Mouse (Mus musculus) cortical plate, adult 2 months (tissue): ENCODE data around the gene Slc36a3. TPM values are rescaled to one million over a fixed set of nuclear protein-coding genes. Genes with fewer than 3 reads are reported as not detected.
"Not testable (repeated sequence)": the region's sequence is repeated elsewhere in the genome, so short reads cannot be mapped to it uniquely, and the experiment has no call there.

Source experiments
- H3K27ac ChIP-seq: fragments of 200-500 bp; 2 replicates; pipeline ENCODE4 v1.5.1; 2012; ENCODE audit warnings: low read length, control low read depth, inconsistent platforms; ENCODE audit not compliant: insufficient read depth
- H3K4me1 ChIP-seq: fragments of 200-500 bp; 2 replicates; pipeline ENCODE4 v1.6.1; 2011; ENCODE audit warnings: low read length; ENCODE audit not compliant: control insufficient read depth, insufficient read depth
- H3K4me3 ChIP-seq: fragments of 200-500 bp; 2 replicates; pipeline ENCODE4 v1.5.1; 2011; ENCODE audit warnings: mild to moderate bottlenecking, low read length, control low read depth; ENCODE audit not compliant: insufficient read depth
- CTCF ChIP-seq: fragments of 200-500 bp; IDR thresholded peaks from 2 replicates; pipeline ENCODE4 v1.5.1; 2011; ENCODE audit warnings: mild to moderate bottlenecking, control low read depth, low read length; ENCODE audit not compliant: insufficient read depth; ENCODE audit errors: extremely low read depth
- POLR2A ChIP-seq: fragments of 200-500 bp; IDR thresholded peaks from 2 replicates; pipeline ENCODE4 v1.6.1; 2011; ENCODE audit warnings: mild to moderate bottlenecking, low read length, control low read depth; ENCODE audit not compliant: insufficient read depth; ENCODE audit errors: extremely low read depth
- polyA plus RNA-seq: library from polyadenylated mRNA; depleted of rRNA; stranded (reverse); fragments of >200 nt; gene quantifications from 2 replicates; pipeline ENCODE4 v1.2.3, GENCODE M21; 2012

Gene Slc36a3
- polyA plus RNA-seq, 1 experiment = not detected

GRCm38 (mm10) chr11:55098189-55098915 is 53.2 kb downstream of the Slc36a3 start:
- no peak for TF ChIP-seq POLR2A
- TF ChIP-seq CTCF = no peak
- H3K27ac ChIP-seq = peak overlapping the region; percentile 62; the same call in 1 of the 2 replicates
- H3K4me3 ChIP-seq = peak overlapping the region; percentile 75
- H3K4me1 ChIP-seq = peaks cover 1% of the 10 kb centered on the region; the same call in 1 of the 2 replicates

- H3K27ac ChIP-seq = peak within 1 kb of the TSS; percentile 62; the same call in 1 of the 2 replicates
- peaks cover 1% of the 10 kb centered on the region; the same call in 1 of the 2 replicates for H3K4me1 ChIP-seq
- TF ChIP-seq CTCF = no peak
- TF ChIP-seq POLR2A = peak; percentile 98
- peak within 1 kb of the TSS; percentile 75 for H3K4me3 ChIP-seq
Observed at GRCm38 (mm10) chr11:55097463-55098188, 53.9 kb downstream of the Slc36a3 start, which contains the start of gene Gm2a. TSS of gene Gm2a (plus strand) at chr11:55098115.

- Histone ChIP-seq H3K27ac (no peak overlapping the region), H3K4me3 (peak overlapping the region; percentile 27), H3K4me1 (peaks cover 1% of the 10 kb centered on the region; the same call in 1 of the 2 replicates)
- TF ChIP-seq POLR2A = no peak
- TF ChIP-seq CTCF = no peak
Observed at GRCm38 (mm10) chr11:55096731-55097462, 54.6 kb downstream of the Slc36a3 start.

- not testable (repeated sequence) for H3K27ac ChIP-seq, H3K4me1 ChIP-seq, H3K4me3 ChIP-seq
Observed at GRCm38 (mm10) chr11:55096296-55096695, 55.2 kb downstream of the Slc36a3 start.

- H3K4me1 ChIP-seq = no peaks in the 10 kb centered on the region
- TF ChIP-seq POLR2A = no peak
- TF ChIP-seq CTCF = no peak
- no peak overlapping the region for H3K4me3 ChIP-seq
- no peak overlapping the region for H3K27ac ChIP-seq
Observed at GRCm38 (mm10) chr11:55093096-55093495, 58.4 kb downstream of the Slc36a3 start.

- no peak overlapping the region for H3K27ac ChIP-seq
- no peaks in the 10 kb centered on the region for H3K4me1 ChIP-seq
- H3K4me3 ChIP-seq = no peak overlapping the region
- TF ChIP-seq CTCF (no peak), POLR2A (no peak)
Observed at GRCm38 (mm10) chr11:55089892-55090291, 61.6 kb downstream of the Slc36a3 start.

- Histone ChIP-seq H3K27ac (no peak overlapping the region), H3K4me3 (no peak overlapping the region), H3K4me1 (no peaks in the 10 kb centered on the region)
- TF ChIP-seq CTCF (peak; percentile 87), POLR2A (no peak)
Observed at GRCm38 (mm10) chr11:55087006-55087405, 64.5 kb downstream of the Slc36a3 start.

GRCm38 (mm10) chr11:55085396-55085795 is 66.1 kb downstream of the Slc36a3 start:
- no peak overlapping the region for H3K4me3 ChIP-seq
- no peak overlapping the region for H3K27ac ChIP-seq
- TF ChIP-seq POLR2A = no peak
- TF ChIP-seq CTCF = no peak
- no peaks in the 10 kb centered on the region for H3K4me1 ChIP-seq

GRCm38 (mm10) chr11:55084629-55085028 is 66.9 kb downstream of the Slc36a3 start:
- no peaks in the 10 kb centered on the region for H3K4me1 ChIP-seq
- no peak for TF ChIP-seq POLR2A
- TF ChIP-seq CTCF = no peak
- H3K27ac ChIP-seq = no peak overlapping the region
- no peak overlapping the region for H3K4me3 ChIP-seq
